Comparison of ENCODE assay signal across 10 mouse cellular contexts in the genomic region with DNA sequence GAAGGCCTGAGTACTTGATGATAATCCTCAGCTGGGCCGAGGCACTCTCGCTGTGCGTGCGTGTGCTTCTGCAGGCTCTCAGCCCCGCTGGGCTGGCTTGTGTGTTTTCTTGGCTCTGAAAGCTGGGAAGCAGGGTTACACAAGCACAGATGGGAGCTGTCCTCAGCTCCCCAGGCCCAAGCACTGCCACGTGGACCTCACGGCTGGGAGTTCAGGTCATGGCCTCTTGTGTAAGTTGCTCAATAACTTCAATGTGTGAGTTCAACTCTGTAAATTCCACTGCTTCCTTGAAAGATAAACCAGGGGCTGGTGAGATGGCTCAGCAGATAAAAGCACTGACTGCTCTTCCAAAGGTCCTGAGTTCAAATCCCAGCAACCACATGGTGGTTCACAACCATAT. TPM values are rescaled to one million over a fixed set of nuclear protein-coding genes. Genes with fewer than 3 reads are reported as not detected.
DNase-seq lines count a peak whose midpoint lies in the region; ATAC-seq and TF ChIP-seq lines count a peak whose summit lies in the region.
"Had no signal": no experiment of that assay in that cellular context is flagged by ENCODE, and none has a peak within 500 bp of the region (broad histone marks: within the 10 kb centered on the region; RNA-seq: fewer than 3 reads in every experiment).

No protein-coding gene starts in this region.

- peaks cover 42% of the 10 kb centered on the region for H3K4me1 ChIP-seq in heart, embryonic 12.5 days (replicated peaks)
- peaks cover 31% of the 10 kb centered on the region for H3K4me1 ChIP-seq in heart, adult 2 months (ENCODE audit: control insufficient read depth, insufficient read depth, low read length)
- H3K4me1 ChIP-seq in thymus, adult 2 months (replicated peaks; ENCODE audit: control insufficient read depth, insufficient read depth, low read length) = peaks cover 35% of the 10 kb centered on the region

- no peak for TF ChIP-seq POLR2A in heart, adult 2 months (IDR thresholded peaks at IDR 0.05; ENCODE audit: insufficient read depth, low read depth, low read length)
- TF ChIP-seq POLR2A in thymus, adult 2 months (IDR thresholded peaks at IDR 0.05; ENCODE audit: control insufficient read depth, extremely low read depth, insufficient read depth, low read length, poor library complexity) = no peak

- no peak for ATAC-seq in heart, embryonic 12.5 days (ENCODE audit: insufficient number of reproducible peaks, low FRiP score)
- ATAC-seq in megakaryocyte progenitor cell, adult 5-6 weeks (replicated peaks; ENCODE audit: poor library complexity) = 0 out of 2 replicates have a peak, but pooled peaks have one; percentile 36

- H3K4me3 ChIP-seq in heart, embryonic 12.5 days = no peak overlapping the region
- no peak overlapping the region for H3K4me3 ChIP-seq in heart, adult 2 months
- H3K4me3 ChIP-seq in thymus, adult 2 months (ENCODE audit: control insufficient read depth, insufficient read depth, low read length) = no peak overlapping the region

- intact Hi-C loops in heart, adult 2 months (cut with DNase I) = no loop called here
- intact Hi-C loops in left cerebral cortex, postnatal 25 days (cut with DNase I) = no loop called here

- H3K36me3 ChIP-seq in heart, embryonic 12.5 days = peaks cover 37% of the 10 kb centered on the region
- H3K36me3 ChIP-seq in heart, adult 2 months (ENCODE audit: control insufficient read depth, insufficient read depth, low read length) = peaks cover 15% of the 10 kb centered on the region
- H3K36me3 ChIP-seq in thymus, adult 2 months (ENCODE audit: control insufficient read depth, insufficient read depth, low read length) = 0 out of 2 replicates have a peak, but pooled peaks cover 3% of the 10 kb centered on the region

- peak; percentile 78 to 91 for DNase-seq in heart, adult 18-20 months
- peak; percentile 72 to 87 for DNase-seq in heart, adult 2 months
- peak; percentile 77 for DNase-seq in kidney, postnatal 14 days
- DNase-seq in frontal cortex, postnatal 10 days (ENCODE audit: low spot score in 2 of 2) = no peak
- DNase-seq in thymus, adult 2 months = no peak
- DNase-seq in left cerebral cortex, postnatal 25 days (ENCODE audit: low spot score in 2 of 2) = no peak
- DNase-seq: cerebellum, adult 9-11 months had no signal

- H3K27me3 ChIP-seq in heart, embryonic 12.5 days (replicated peaks) = no peaks in the 10 kb centered on the region
- no peaks in the 10 kb centered on the region for H3K27me3 ChIP-seq in heart, adult 2 months (ENCODE audit: control insufficient read depth, insufficient read depth, low read length)
- H3K27me3 ChIP-seq in thymus, adult 2 months (ENCODE audit: control insufficient read depth, insufficient read depth, low read length) = no peaks in the 10 kb centered on the region
- H3K27me3 ChIP-seq: CH12.LX had no signal

- H3K4me2 ChIP-seq in heart, embryonic 12.5 days = no peak overlapping the region

- no peak overlapping the region for H3K27ac ChIP-seq in heart, embryonic 12.5 days (ENCODE audit: poor library complexity, severe bottlenecking)
- peak overlapping the region; percentile 20; the same call in 1 of the 2 replicates for H3K27ac ChIP-seq in heart, adult 2 months
- H3K27ac ChIP-seq in thymus, adult 2 months (ENCODE audit: control insufficient read depth, insufficient read depth, low read length) = no peak overlapping the region

- 0 out of 2 replicates have a peak, but pooled peaks cover 2% of the 10 kb centered on the region for H3K9me3 ChIP-seq in heart, embryonic 12.5 days (replicated peaks)

- peak; percentile 87 for TF ChIP-seq EP300 in heart, adult 2 months (IDR thresholded peaks at IDR 0.05; ENCODE audit: insufficient read depth, low read depth, low read length)

- peaks cover 14% of the 10 kb centered on the region for H3K79me2 ChIP-seq in heart, adult 2 months (replicated peaks; ENCODE audit: control insufficient read depth, insufficient read depth, low read length)

- no peak overlapping the region for H3K9ac ChIP-seq in heart, embryonic 12.5 days
- no peak overlapping the region for H3K9ac ChIP-seq in heart, adult 2 months (ENCODE audit: low read depth, low read length)

- no peak for TF ChIP-seq CTCF in heart, adult 2 months (IDR thresholded peaks at IDR 0.05)
- no peak for TF ChIP-seq CTCF in thymus, adult 2 months (IDR thresholded peaks at IDR 0.05; ENCODE audit: borderline replicate concordance, control insufficient read depth, extremely low read depth, insufficient read depth, low read length, poor library complexity)

- WGBS in heart, embryonic 12.5 days = 50% methylated on average over 7 of the region's 7 CpGs
- 17% methylated on average over 7 of the region's 7 CpGs for WGBS in heart, adult 2 months
- WGBS in thymus, adult 2 months = 98% methylated on average over 7 of the region's 7 CpGs

RNA-seq across cellular contexts. Expression of a gene that starts 24.9 kb away (rescaled TPM):
- 10 to 100 TPM; 58.2 to 59.1 TPM for total RNA-seq in heart, adult 18-20 months (2021)
- 56.5 and 58.0 TPM in 2 replicates for polyA plus RNA-seq in heart, embryonic 12.5 days (2016; fragmentation: Nextera tagmentation; extraction: Ambion mirVana)
- 10 to 100 TPM; 68.7 to 69.7 TPM for total RNA-seq in heart, adult 2 months (2021)
- polyA plus RNA-seq in heart, adult 2 months (2012; rRNA removed) = 42.6 and 57.4 TPM in 2 replicates
- total RNA-seq in megakaryocyte progenitor cell, adult 5-6 weeks (2015) = 69.8 and 71.5 TPM in 2 replicates
- 41.2 and 46.5 TPM in 2 replicates for total RNA-seq in megakaryocyte progenitor cell, adult 5-6 weeks (2017)
- polyA plus RNA-seq in thymus, adult 2 months (2012; rRNA removed) = 34.1 and 49.4 TPM in 2 replicates
- total RNA-seq in left cerebral cortex, postnatal 25 days (2021) = 1 to 10 TPM; 5.2 to 6.5 TPM

Comparison
In these comparisons a context has a peak if more than half of its experiments do, and no peak if none do; other contexts are left out.
1. DNase-seq: peak in heart, adult 18-20 months (2 of 2), heart, adult 2 months (2 of 2) and kidney, postnatal 14 days (single experiment); none in frontal cortex, postnatal 10 days (0 of 2), thymus, adult 2 months (single experiment) and left cerebral cortex, postnatal 25 days (0 of 2).
2. RNA of a gene that starts 24.9 kb away (total RNA-seq): 41.2 to 71.5 TPM in megakaryocyte progenitor cell, adult 5-6 weeks, 68.7 to 69.7 TPM in heart, adult 2 months and 58.2 to 59.1 TPM in heart, adult 18-20 months; 5.2 to 6.5 TPM in left cerebral cortex, postnatal 25 days; every median in the first group is over 4 times any median in the second.